Mouse (Mus musculus) stomach, postnatal 0 days (tissue): Measurements from ENCODE around the gene Efr3b.

Source experiments
- CTCF ChIP-seq: IDR thresholded peaks from 2 replicates; pipeline ENCODE4 v1.5.1; 2016; ENCODE audit warnings: antibody characterized with exemption, low read depth, mild to moderate bottlenecking, moderate library complexity
- EP300 ChIP-seq: optimal IDR thresholded peaks from 2 replicates; pipeline ENCODE3; 2016; ENCODE audit warnings: antibody characterized with exemption

DNA sequence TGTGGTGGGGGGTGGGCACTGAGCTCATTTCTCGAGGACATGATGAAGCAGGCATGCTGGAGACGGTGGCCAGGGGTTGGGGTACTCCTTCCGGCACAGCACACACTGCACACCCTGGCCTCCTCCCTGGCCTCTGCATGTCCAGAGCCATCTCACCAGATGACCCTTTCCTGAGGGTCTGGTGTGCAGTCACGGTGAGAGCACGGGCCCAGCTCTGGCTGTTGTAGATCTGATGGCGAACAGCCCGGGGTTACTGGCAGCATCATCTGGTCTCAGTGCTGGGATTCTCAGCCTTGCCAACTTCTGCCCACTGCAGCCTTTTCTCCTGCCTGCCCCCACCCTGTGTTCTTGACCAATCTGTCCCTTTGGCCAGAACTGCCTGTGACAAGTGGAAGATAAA lies 32.6 kb downstream of the Efr3b start:
- TF ChIP-seq EP300 (no peak), CTCF (no peak)
